8 mouse cellular contexts compared by ENCODE assay signal in the genomic region with DNA sequence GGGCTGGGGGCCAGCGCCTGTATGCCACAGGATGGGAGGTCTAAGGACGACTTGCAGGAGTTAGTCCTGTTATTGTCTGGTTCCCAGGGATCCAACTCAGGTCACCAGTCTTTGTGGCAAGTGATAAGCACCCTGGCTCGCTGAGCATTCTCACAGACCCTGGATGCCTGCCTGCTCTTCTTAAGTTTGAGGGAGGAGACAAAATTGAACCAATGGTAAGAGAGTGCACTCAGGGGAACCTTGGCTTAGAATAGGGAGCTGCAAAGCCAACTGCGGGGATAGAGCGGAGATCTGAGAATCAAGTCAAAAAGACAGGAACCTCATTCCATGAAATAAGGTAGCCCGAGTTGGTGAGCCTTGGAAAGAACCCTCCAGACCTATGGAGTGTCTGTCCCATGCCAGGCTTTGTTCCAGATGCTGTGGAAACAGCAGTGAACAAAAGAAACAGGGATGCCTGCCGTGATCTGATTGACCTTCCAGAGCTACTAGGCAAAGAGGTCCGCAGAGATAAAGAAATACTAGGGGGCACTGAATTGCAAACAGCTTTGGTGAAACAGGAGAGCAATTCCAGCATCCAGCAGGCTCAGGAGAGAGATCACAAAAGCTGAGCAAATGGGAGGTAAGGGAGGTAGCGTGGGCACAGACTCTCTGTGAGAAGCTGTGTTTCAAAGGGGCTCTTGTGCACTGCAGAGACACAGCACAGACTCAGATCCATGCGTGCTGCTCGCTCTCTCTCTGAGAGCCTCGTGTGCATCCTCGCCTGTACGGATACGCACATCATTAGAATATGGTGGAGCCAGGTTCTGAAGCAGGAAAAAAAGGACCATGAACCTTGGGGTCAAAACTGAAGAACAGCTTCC.
DNase-seq lines count a peak whose midpoint lies in the region; ATAC-seq and TF ChIP-seq lines count a peak whose summit lies in the region.

No protein-coding gene starts in this region.

- no peaks in the 10 kb centered on the region for H3K9me3 ChIP-seq in lung, postnatal 0 days (ENCODE audit: low read length)
- no peaks in the 10 kb centered on the region for H3K9me3 ChIP-seq in lung, embryonic 14.5 days (ENCODE audit: low read depth, low read length)
- H3K9me3 ChIP-seq in intestine, postnatal 0 days (ENCODE audit: control insufficient read depth) = no peaks in the 10 kb centered on the region

- no peak overlapping the region for H3K27ac ChIP-seq in lung, postnatal 0 days (ENCODE audit: low read length)
- H3K27ac ChIP-seq in lung, embryonic 14.5 days (ENCODE audit: low read depth) = no peak overlapping the region
- H3K27ac ChIP-seq in intestine, postnatal 0 days (ENCODE audit: low read depth, low read length) = no peak overlapping the region

- WGBS in lung, adult 2 months = 46% methylated on average over 15 of the region's 15 CpGs
- WGBS in lung, postnatal 0 days = 54% methylated on average over 15 of the region's 15 CpGs
- 51% methylated on average over 15 of the region's 15 CpGs for WGBS in lung, embryonic 14.5 days
- 48% methylated on average over 15 of the region's 15 CpGs for WGBS in intestine, postnatal 0 days

- no peak for DNase-seq in lung, adult 2 months
- DNase-seq in lung, postnatal 0 days (ENCODE audit: low spot score) = no peak
- DNase-seq in heart, adult 11 months = peak; percentile 99
- peak; percentile 42 for DNase-seq in lung, embryonic 14.5 days
- DNase-seq in skeletal muscle tissue, adult 2 months (ENCODE audit: low read depth, low spot score) = peak; percentile 88
- no peak for DNase-seq in urinary bladder, postnatal 14 days (ENCODE audit: low spot score)
- DNase-seq in layer of hippocampus, adult 8-10 months (ENCODE audit: low spot score in 2 of 2) = no peak

- H3K4me1 ChIP-seq in lung, adult 2 months (ENCODE audit: control insufficient read depth, insufficient read depth, low read length) = peaks cover 27% of the 10 kb centered on the region
- peaks cover 3% of the 10 kb centered on the region; the same call in 1 of the 2 replicates for H3K4me1 ChIP-seq in lung, postnatal 0 days (ENCODE audit: insufficient read depth, low read depth, low read length)
- H3K4me1 ChIP-seq in lung, embryonic 14.5 days (ENCODE audit: insufficient read depth) = peaks cover 13% of the 10 kb centered on the region
- H3K4me1 ChIP-seq in intestine, postnatal 0 days (replicated peaks; ENCODE audit: control insufficient read depth, insufficient read depth, low read length) = no peaks in the 10 kb centered on the region

- no peak for TF ChIP-seq CTCF in lung, adult 2 months (IDR thresholded peaks at IDR 0.05; ENCODE audit: insufficient read depth, low read length)
- no peak for TF ChIP-seq CTCF in lung, postnatal 0 days (IDR thresholded peaks at IDR 0.05)
- TF ChIP-seq CTCF in lung, embryonic 14.5 days (IDR thresholded peaks at IDR 0.05; ENCODE audit: low read depth) = no peak
- TF ChIP-seq CTCF in intestine, postnatal 0 days (IDR thresholded peaks at IDR 0.05; ENCODE audit: low read depth) = no peak

- no peak overlapping the region for H3K9ac ChIP-seq in lung, postnatal 0 days (replicated peaks; ENCODE audit: low read depth)
- H3K9ac ChIP-seq in lung, embryonic 14.5 days = no peak overlapping the region
- H3K9ac ChIP-seq in intestine, postnatal 0 days (ENCODE audit: low read depth, low read length) = no peak overlapping the region

- no peaks in the 10 kb centered on the region for H3K27me3 ChIP-seq in lung, postnatal 0 days (replicated peaks; ENCODE audit: insufficient read depth, low read length)
- H3K27me3 ChIP-seq in lung, embryonic 14.5 days (ENCODE audit: insufficient read depth, low read length) = no peaks in the 10 kb centered on the region
- no peaks in the 10 kb centered on the region for H3K27me3 ChIP-seq in intestine, postnatal 0 days (replicated peaks; ENCODE audit: control insufficient read depth, insufficient read depth, low read length)

- H3K4me3 ChIP-seq in lung, adult 2 months (replicated peaks; ENCODE audit: extremely low read depth, low read depth, low read length) = no peak overlapping the region
- no peak overlapping the region for H3K4me3 ChIP-seq in lung, postnatal 0 days (ENCODE audit: low read depth, low read length)
- no peak overlapping the region for H3K4me3 ChIP-seq in lung, embryonic 14.5 days (ENCODE audit: low read depth, low read length)
- H3K4me3 ChIP-seq in intestine, postnatal 0 days (ENCODE audit: low read depth, low read length) = no peak overlapping the region

- no peak for ATAC-seq in lung, postnatal 0 days
- ATAC-seq in lung, embryonic 14.5 days (ENCODE audit: insufficient read depth) = no peak
- ATAC-seq in intestine, postnatal 0 days = no peak

- no peak for TF ChIP-seq EP300 in lung, postnatal 0 days (IDR thresholded peaks at IDR 0.05)

- no peak overlapping the region for H3K4me2 ChIP-seq in lung, postnatal 0 days (replicated peaks; ENCODE audit: low read depth, low read length)
- H3K4me2 ChIP-seq in lung, embryonic 14.5 days = no peak overlapping the region
- no peak overlapping the region for H3K4me2 ChIP-seq in intestine, postnatal 0 days (replicated peaks; ENCODE audit: low read depth)

- peak; percentile 47; the same call in 1 of the 2 replicates for TF ChIP-seq POLR2A in lung, adult 2 months (IDR thresholded peaks at IDR 0.05; ENCODE audit: borderline replicate concordance, extremely low read depth, low read depth, low read length)

- no peaks in the 10 kb centered on the region for H3K36me3 ChIP-seq in lung, postnatal 0 days (ENCODE audit: insufficient read depth, low read length)
- H3K36me3 ChIP-seq in lung, embryonic 14.5 days (ENCODE audit: insufficient read depth) = no peaks in the 10 kb centered on the region
- H3K36me3 ChIP-seq in intestine, postnatal 0 days (ENCODE audit: control insufficient read depth, insufficient read depth) = no peaks in the 10 kb centered on the region

Comparison
In these comparisons a context has a peak if more than half of its experiments do, and no peak if none do; other contexts are left out.
1. DNase-seq: peak in heart, adult 11 months (single experiment), lung, embryonic 14.5 days (single experiment) and skeletal muscle tissue, adult 2 months (single experiment); none in lung, adult 2 months (single experiment), lung, postnatal 0 days (single experiment), urinary bladder, postnatal 14 days (single experiment) and layer of hippocampus, adult 8-10 months (0 of 2).